Mouse (Mus musculus) CD4-positive, CD25-positive, alpha-beta regulatory T cell, adult 9 weeks (primary cell): ENCODE results near the gene Pik3c2a. TPM values are rescaled to one million over a fixed set of nuclear protein-coding genes. Genes with fewer than 3 reads are reported as not detected.

Experiments
- polyA plus RNA-seq: library from polyadenylated mRNA; unstranded; fragments of 100-300 nt; shearing (Covaris generic); gene quantifications from one replicate; pipeline ENCODE4 v1.2.1, GENCODE M21; 2017

Pik3c2a gene
- 67.3 TPM for polyA plus RNA-seq

DNA sequence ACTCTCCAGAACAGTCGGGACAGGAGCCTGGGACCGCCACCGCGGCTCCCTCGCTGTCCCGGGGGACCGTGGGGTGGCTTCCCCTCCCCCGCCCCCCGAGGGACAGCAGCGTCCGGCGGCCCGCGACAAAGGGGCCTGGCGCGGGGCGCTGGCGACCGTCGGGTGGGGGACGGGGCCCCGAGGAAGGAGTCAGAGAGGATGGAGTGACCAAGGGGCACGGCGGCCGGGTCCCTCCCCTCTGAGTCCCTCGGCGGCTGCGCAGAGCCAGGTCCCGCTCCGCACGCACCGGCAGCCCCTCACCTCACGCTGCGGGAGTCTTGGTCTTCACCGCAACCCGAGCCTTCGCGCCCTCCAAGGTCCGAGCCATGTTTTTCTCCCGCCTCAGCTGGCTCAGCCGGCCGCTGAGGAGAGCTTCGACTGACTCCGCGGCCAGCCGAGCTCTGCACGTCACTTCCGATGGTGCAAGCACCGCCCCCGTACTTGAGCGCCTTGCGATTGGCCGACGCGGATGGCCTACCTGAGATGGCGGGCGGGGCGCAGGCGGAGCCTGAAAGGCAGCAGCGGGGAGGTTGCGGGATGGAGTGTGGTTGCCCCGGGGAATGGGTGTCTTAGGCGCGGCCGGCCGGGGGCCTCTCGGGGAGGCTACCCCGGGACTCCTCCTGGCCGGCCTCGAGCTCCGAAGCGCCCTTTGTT, at the start of gene Pik3c2a:
Gene Pik3c2a (minus strand): TSS at position 446 of the 693 bp plus-strand sequence.

DNA sequence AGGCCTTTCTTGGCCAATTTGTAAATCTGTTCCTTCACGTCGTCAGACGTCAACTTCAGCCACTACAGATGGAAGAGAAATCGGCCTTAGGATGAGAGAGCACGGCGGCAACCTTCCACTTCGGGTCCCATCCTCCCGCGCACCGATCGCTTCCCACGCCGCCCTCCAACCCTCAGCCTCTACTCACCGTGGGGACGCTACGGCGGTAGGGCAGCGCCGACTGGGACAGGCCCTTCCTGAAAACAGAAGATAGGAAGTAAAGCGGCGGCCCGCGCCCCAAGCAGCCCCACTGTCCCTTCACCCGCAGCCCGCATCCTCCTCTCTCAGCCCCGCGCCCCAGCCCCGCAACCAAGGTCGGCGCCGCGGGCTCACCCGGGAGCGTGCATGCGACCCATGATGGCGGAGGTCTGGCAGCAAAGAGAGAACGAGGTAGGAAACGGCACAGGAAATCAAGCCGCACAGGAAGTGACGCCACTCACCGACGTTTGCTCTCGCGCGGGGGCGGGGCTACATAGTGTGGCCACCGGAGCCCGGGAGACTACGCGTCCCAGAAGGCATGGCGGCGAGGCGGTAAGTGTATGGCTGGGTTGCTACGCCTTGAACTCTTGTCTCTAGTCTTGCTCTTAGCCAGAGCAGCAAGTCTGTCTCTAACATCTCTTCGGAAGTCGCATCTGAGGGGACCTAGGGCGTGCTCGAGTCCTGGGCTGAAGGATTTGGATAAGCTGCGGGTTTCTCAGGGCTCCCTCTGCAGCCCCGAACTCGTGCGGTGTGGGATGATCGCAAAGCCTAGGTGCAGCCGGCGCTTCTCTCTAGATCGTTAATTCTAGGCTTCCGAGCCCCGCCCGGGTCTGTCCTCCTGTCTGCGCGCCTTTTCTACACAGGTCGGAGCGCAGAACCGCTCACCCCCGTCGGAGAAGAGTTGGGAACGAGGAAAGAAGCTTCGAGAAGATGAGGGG, 109.3 kb downstream of the Pik3c2a start, which contains the start of gene Rps13:
Gene Rps13 (minus strand): TSS at position 483 of the 956 bp plus-strand sequence.

DNA sequence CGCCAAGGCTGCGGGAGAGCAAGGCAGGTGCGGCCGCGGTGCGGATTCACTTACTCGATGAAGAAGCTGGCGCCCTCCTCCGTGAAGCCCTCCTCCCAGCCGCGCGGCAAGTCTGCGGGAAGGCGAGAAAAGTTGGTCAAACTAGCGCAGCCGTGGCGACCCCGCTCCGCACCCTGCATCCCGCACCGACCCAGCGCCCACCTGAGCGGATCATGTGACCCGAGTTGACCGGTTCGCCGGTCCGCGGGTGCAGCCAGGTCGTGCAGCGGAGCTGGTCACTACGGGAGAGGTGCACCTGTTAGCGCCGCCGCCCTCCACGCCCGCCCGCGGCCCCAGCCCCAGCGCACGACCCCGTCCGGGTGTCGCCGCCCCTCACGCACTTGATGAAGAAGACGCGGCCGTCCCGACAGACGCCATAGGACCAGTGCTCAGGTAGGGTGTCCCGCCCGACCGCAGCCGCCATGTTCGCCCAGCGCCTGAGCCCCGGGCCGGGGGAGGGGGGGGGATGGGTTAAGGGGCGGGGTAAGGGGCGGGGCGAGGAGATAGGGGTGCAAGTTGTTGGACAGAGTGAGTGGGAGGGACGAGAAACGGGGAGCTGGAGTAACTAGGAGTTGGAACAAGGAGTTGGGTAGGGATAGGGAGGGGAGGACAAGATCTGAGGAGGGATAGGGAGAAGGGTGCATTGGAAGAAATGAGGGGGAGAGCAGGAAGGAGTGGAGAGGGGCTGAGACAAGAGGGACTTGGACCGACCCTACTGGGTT, 135.2 kb downstream of the Pik3c2a start, which contains the start of gene Plekha7:
Gene Plekha7 (minus strand): TSS at position 506 of the 761 bp plus-strand sequence.

Other genes with a start within 250 kb of the Pik3c2a start
- gene Plekha7, start 135.1 kb downstream of the Pik3c2a start, polyA plus RNA-seq = 20.1 TPM
- gene Rps13, start 109.3 kb downstream of the Pik3c2a start, polyA plus RNA-seq = 1,029 TPM
- 17.8 TPM for gene Nucb2, start 60.9 kb upstream of the Pik3c2a start, polyA plus RNA-seq